Mouse (Mus musculus) megakaryocyte-erythroid progenitor cell, adult 5-6 weeks (primary cell): Measurements from ENCODE around the gene Ptpn23. TPM values are rescaled to one million over a fixed set of nuclear protein-coding genes. Genes with fewer than 3 reads are reported as not detected.

Source experiments
- ATAC-seq: replicated peaks from 2 replicates; pipeline ENCODE4 v1.8.0; 2016; ENCODE audit warnings: mild to moderate bottlenecking, inconsistent platforms; ENCODE audit not compliant: severe bottlenecking, poor library complexity, low FRiP score, low TSS enrichment
- total RNA-seq, 2 experiments: library from RNA; stranded (forward) in 1 of 2; stranded (reverse) in 1 of 2; fragments of 200-1000, 215-1000 nt in 1 of 2; fragments of >200 nt in 1 of 2; fragmentation: Nextera tagmentation in 1 of 2; gene quantifications; 2 replicates each; pipeline ENCODE4 v1.2.3; 2014 to 2017

The Ptpn23 gene
- total RNA-seq, 2 experiments from 2014 or later, result 11.0 to 17.7 TPM

GRCm38 (mm10) chr9:110342008-110342407, 66.0 kb downstream of the Ptpn23 start:
- ATAC-seq, result no peak

DNA sequence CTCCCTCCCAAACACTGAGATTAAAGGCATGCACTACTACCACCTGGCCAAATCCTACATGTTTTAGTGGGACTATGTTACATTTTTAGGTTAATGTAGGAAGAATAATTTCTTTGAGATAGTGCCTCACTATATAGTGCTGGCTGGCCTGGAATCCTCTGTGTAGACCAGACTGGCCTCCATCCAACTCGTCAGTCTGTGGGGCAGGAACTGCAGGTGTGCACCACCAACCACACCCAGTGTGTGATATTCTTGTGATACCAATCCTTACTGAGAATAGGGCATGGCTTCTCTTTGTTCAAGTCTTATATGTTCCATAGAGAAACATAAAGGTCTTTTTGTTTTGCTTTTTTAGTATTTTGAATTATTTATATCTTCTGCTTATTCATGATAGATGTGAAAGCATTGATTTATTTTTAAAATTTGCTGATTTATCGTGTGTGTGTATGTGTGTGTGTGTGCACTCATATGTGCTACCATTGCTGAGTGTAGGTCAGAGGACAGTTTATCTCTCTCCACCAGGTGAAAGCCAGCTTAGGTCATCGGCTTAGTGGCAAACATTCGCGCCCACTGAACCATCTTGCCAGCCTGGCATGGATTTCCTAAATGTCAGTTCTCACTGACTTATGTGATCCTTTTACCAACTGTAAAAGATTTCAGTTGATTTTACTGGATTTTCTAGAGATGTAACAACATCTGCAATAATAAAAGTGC, 67.8 kb downstream of the Ptpn23 start:
- peak; percentile 65; the same call in 1 of the 2 replicates for ATAC-seq

Other genes starting within 250 kb of the Ptpn23 start
- gene Cspg5, start 164.4 kb downstream of the Ptpn23 start, total RNA-seq (2014; fragmentation: Nextera tagmentation), result 0.42 and 1.7 TPM in 2 replicates
- 0.27 and 0.33 TPM in 2 replicates for gene Cspg5, start 164.4 kb downstream of the Ptpn23 start, total RNA-seq (2017)
- 4.1 and 10.1 TPM in 2 replicates for gene Elp6, start 103.0 kb downstream of the Ptpn23 start, total RNA-seq (2014; fragmentation: Nextera tagmentation)
- gene Elp6, start 103.0 kb downstream of the Ptpn23 start, total RNA-seq (2017), result 6.3 and 10.2 TPM in 2 replicates
- 35.0 and 48.5 TPM in 2 replicates for gene Scap, start 74.9 kb downstream of the Ptpn23 start, total RNA-seq (2014; fragmentation: Nextera tagmentation)
- 20.3 and 60.7 TPM in 2 replicates for gene Scap, start 74.9 kb downstream of the Ptpn23 start, total RNA-seq (2017)
- gene Ngp, start 11.5 kb upstream of the Ptpn23 start, total RNA-seq (2014; fragmentation: Nextera tagmentation), result 415 TPM in 1 of 2 replicates, not detected in the other
- gene Ngp, start 11.5 kb upstream of the Ptpn23 start, total RNA-seq (2017), result 12.5 and 64.5 TPM in 2 replicates
- gene Klhl18, start 68.5 kb upstream of the Ptpn23 start, total RNA-seq (2014; fragmentation: Nextera tagmentation), result 3.7 and 9.7 TPM in 2 replicates
- 7.7 and 8.6 TPM in 2 replicates for gene Klhl18, start 68.5 kb upstream of the Ptpn23 start, total RNA-seq (2017)
- 0.77 and 1.1 TPM in 2 replicates for gene Kif9, start 68.7 kb upstream of the Ptpn23 start, total RNA-seq (2014; fragmentation: Nextera tagmentation)
- 1.3 and 1.6 TPM in 2 replicates for gene Kif9, start 68.7 kb upstream of the Ptpn23 start, total RNA-seq (2017)
- gene Setd2, start 124.4 kb upstream of the Ptpn23 start, total RNA-seq (2014; fragmentation: Nextera tagmentation), result 146 and 168 TPM in 2 replicates
- 189 and 248 TPM in 2 replicates for gene Setd2, start 124.4 kb upstream of the Ptpn23 start, total RNA-seq (2017)
- 2.1 TPM in 1 of 2 replicates, not detected in the other for gene Nradd, start 216.2 kb upstream of the Ptpn23 start, total RNA-seq (2014; fragmentation: Nextera tagmentation)
- gene Nradd, start 216.2 kb upstream of the Ptpn23 start, total RNA-seq (2017), result 0.14 and 2.8 TPM in 2 replicates
- gene Nbeal2, start 245.9 kb upstream of the Ptpn23 start, total RNA-seq (2014; fragmentation: Nextera tagmentation), result 9.1 and 11.9 TPM in 2 replicates
- 3.7 and 6.8 TPM in 2 replicates for gene Nbeal2, start 245.9 kb upstream of the Ptpn23 start, total RNA-seq (2017)
- 92.6 and 110 TPM in 2 replicates for gene Ccdc12, start 248.3 kb upstream of the Ptpn23 start, total RNA-seq (2014; fragmentation: Nextera tagmentation)
- 70.8 and 132 TPM in 2 replicates for gene Ccdc12, start 248.3 kb upstream of the Ptpn23 start, total RNA-seq (2017)